ENCODE assay signal across 11 mouse cellular contexts in genomic region chr12:39301351-39302212, GRCm38 (mm10).
DNase-seq lines count a peak whose midpoint lies in the region; ATAC-seq lines count a peak whose summit lies in the region.
"Had no signal": no experiment of that assay in that cellular context is flagged by ENCODE, and none has a peak within 500 bp of the region (broad histone marks: within the 10 kb centered on the region; RNA-seq: fewer than 3 reads in every experiment).

No protein-coding gene starts in this region.

- H3K4me1 ChIP-seq in forebrain, embryonic 15.5 days, result peaks cover 14% of the 10 kb centered on the region
- H3K4me1 ChIP-seq in midbrain, embryonic 15.5 days, result 0 out of 2 replicates have a peak, but pooled peaks cover 4% of the 10 kb centered on the region
- no peaks in the 10 kb centered on the region for H3K4me1 ChIP-seq in kidney, embryonic 15.5 days
- H3K4me1 ChIP-seq: liver, embryonic 13.5 days had no signal

- no peak overlapping the region for H3K4me3 ChIP-seq in forebrain, embryonic 15.5 days
- no peak overlapping the region for H3K4me3 ChIP-seq in midbrain, embryonic 15.5 days
- no peak overlapping the region for H3K4me3 ChIP-seq in kidney, embryonic 15.5 days (replicated peaks)
- H3K4me3 ChIP-seq: liver, embryonic 13.5 days had no signal

- H3K27ac ChIP-seq in forebrain, embryonic 15.5 days (replicated peaks), result peak overlapping the region; percentile 78
- 0 out of 2 replicates have a peak overlapping the region, but pooled peaks have one; percentile 34 for H3K27ac ChIP-seq in midbrain, embryonic 15.5 days
- H3K27ac ChIP-seq in kidney, embryonic 15.5 days, result no peak overlapping the region
- H3K27ac ChIP-seq: liver, embryonic 13.5 days had no signal

- 0 out of 2 replicates have a peak overlapping the region, but pooled peaks have one; percentile 0 for H3K4me2 ChIP-seq in forebrain, embryonic 15.5 days (replicated peaks)
- no peak overlapping the region for H3K4me2 ChIP-seq in midbrain, embryonic 15.5 days
- H3K4me2 ChIP-seq in kidney, embryonic 15.5 days, result no peak overlapping the region
- H3K4me2 ChIP-seq: liver, embryonic 13.5 days had no signal

- no peaks in the 10 kb centered on the region for H3K9me3 ChIP-seq in forebrain, embryonic 15.5 days
- H3K9me3 ChIP-seq in midbrain, embryonic 15.5 days, result no peaks in the 10 kb centered on the region
- H3K9me3 ChIP-seq in kidney, embryonic 15.5 days (replicated peaks), result no peaks in the 10 kb centered on the region
- H3K9me3 ChIP-seq: liver, embryonic 13.5 days had no signal

- peak; percentile 95 for ATAC-seq in forebrain, embryonic 15.5 days (replicated peaks)
- ATAC-seq in midbrain, embryonic 15.5 days (replicated peaks), result peak; percentile 86
- no peak for ATAC-seq in kidney, embryonic 15.5 days (replicated peaks; ENCODE audit: low FRiP score)

- 5% methylated on average over 13 of the region's 13 CpGs for WGBS in forebrain, embryonic 15.5 days
- WGBS in midbrain, embryonic 15.5 days, result 26% methylated on average over 13 of the region's 13 CpGs
- WGBS in kidney, embryonic 15.5 days, result 72% methylated on average over 13 of the region's 13 CpGs

- no peaks in the 10 kb centered on the region for H3K36me3 ChIP-seq in forebrain, embryonic 15.5 days
- no peaks in the 10 kb centered on the region for H3K36me3 ChIP-seq in midbrain, embryonic 15.5 days (replicated peaks)
- no peaks in the 10 kb centered on the region for H3K36me3 ChIP-seq in kidney, embryonic 15.5 days
- H3K36me3 ChIP-seq: liver, embryonic 13.5 days had no signal

- DNase-seq in layer of hippocampus, postnatal 14 days (ENCODE audit: low spot score in 2 of 2), result peak; percentile 4 to 22
- no peak for DNase-seq in layer of hippocampus, postnatal 25 days (ENCODE audit: extremely low spot score in 1 of 2, low spot score in 1 of 2)
- peak; percentile 54 for DNase-seq in brain, embryonic 18.5 days (ENCODE audit: low read depth, low spot score)
- DNase-seq in T-cell, adult 2 months (ENCODE audit: low spot score), result no peak
- DNase-seq in spleen, adult 12 weeks (ENCODE audit: low spot score), result no peak
- DNase-seq: cerebellum, adult 11-12 months; kidney, postnatal 4 days; liver, embryonic 13.5 days had no signal

- no peaks in the 10 kb centered on the region for H3K27me3 ChIP-seq in forebrain, embryonic 15.5 days
- no peaks in the 10 kb centered on the region for H3K27me3 ChIP-seq in midbrain, embryonic 15.5 days (replicated peaks)
- no peaks in the 10 kb centered on the region for H3K27me3 ChIP-seq in kidney, embryonic 15.5 days
- H3K27me3 ChIP-seq: liver, embryonic 13.5 days had no signal

- H3K9ac ChIP-seq in forebrain, embryonic 15.5 days (replicated peaks), result no peak overlapping the region
- H3K9ac ChIP-seq in midbrain, embryonic 15.5 days, result no peak overlapping the region
- no peak overlapping the region for H3K9ac ChIP-seq in kidney, embryonic 15.5 days
- H3K9ac ChIP-seq: liver, embryonic 13.5 days had no signal

Comparison
In these comparisons a context has a peak if more than half of its experiments do, and no peak if none do; other contexts are left out.
1. DNase-seq: peak in layer of hippocampus, postnatal 14 days (2 of 2) and brain, embryonic 18.5 days (single experiment); none in layer of hippocampus, postnatal 25 days (0 of 2), T-cell, adult 2 months (single experiment) and spleen, adult 12 weeks (single experiment).